Comparison of ENCODE assay signal across 11 mouse cellular contexts in the genomic region with DNA sequence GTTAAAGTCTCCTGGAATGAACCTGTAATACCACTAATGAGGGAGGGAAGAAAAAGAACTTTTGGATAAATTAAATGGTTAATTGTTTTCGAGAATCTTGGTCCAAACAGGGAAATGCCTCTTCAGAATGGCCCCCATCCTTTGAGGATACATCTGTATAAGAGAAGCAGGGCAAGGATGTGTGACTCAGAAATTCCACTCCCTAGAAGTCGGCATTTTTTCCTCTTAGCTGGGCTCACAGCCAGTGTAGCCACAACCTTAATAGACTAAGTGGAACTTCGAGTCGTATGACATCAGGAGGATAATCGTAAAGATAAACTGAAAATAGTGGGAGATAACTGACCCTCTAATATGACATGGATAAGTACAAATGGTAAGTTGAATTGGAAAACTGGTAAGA. TPM values are rescaled to one million over a fixed set of nuclear protein-coding genes. Genes with fewer than 3 reads are reported as not detected.
DNase-seq lines count a peak whose midpoint lies in the region; ATAC-seq lines count a peak whose summit lies in the region.
"Had no signal": no experiment of that assay in that cellular context is flagged by ENCODE, and none has a peak within 500 bp of the region (broad histone marks: within the 10 kb centered on the region; RNA-seq: fewer than 3 reads in every experiment).

No protein-coding gene starts in this region.

- H3K9me3 ChIP-seq in heart, embryonic 10.5 days = peaks cover 3% of the 10 kb centered on the region; the same call in 1 of the 2 replicates
- H3K9me3 ChIP-seq in limb, embryonic 15.5 days = no peaks in the 10 kb centered on the region
- H3K9me3 ChIP-seq in hindbrain, embryonic 10.5 days = no peaks in the 10 kb centered on the region
- H3K9me3 ChIP-seq in liver, embryonic 11.5 days (ENCODE audit: control insufficient read depth, low read length) = no peaks in the 10 kb centered on the region
- H3K9me3 ChIP-seq: neural tube, embryonic 13.5 days had no signal

- DNase-seq in heart, adult 11 months = peak; percentile 97
- DNase-seq in heart, embryonic 10.5 days (ENCODE audit: low spot score) = no peak
- DNase-seq in NIH3T3 (ENCODE audit: low read depth) = peak; percentile 98
- peak; percentile 72 to 75 for DNase-seq in heart, adult 9 months (ENCODE audit: low spot score in 2 of 2)
- DNase-seq in hindbrain, embryonic 10.5 days (ENCODE audit: low spot score) = no peak
- DNase-seq in liver, embryonic 11.5 days (ENCODE audit: low spot score) = no peak

- no peaks in the 10 kb centered on the region for H3K36me3 ChIP-seq in heart, embryonic 10.5 days
- H3K36me3 ChIP-seq in limb, embryonic 15.5 days = no peaks in the 10 kb centered on the region
- no peaks in the 10 kb centered on the region for H3K36me3 ChIP-seq in hindbrain, embryonic 10.5 days
- no peaks in the 10 kb centered on the region for H3K36me3 ChIP-seq in liver, embryonic 11.5 days (ENCODE audit: control insufficient read depth, insufficient read depth, low read length)
- H3K36me3 ChIP-seq: neural tube, embryonic 13.5 days had no signal

- H3K4me3 ChIP-seq in heart, embryonic 10.5 days = no peak overlapping the region
- H3K4me3 ChIP-seq in limb, embryonic 15.5 days = no peak overlapping the region
- H3K4me3 ChIP-seq in hindbrain, embryonic 10.5 days = no peak overlapping the region
- H3K4me3 ChIP-seq in liver, embryonic 11.5 days (ENCODE audit: low read depth, low read length) = no peak overlapping the region
- H3K4me3 ChIP-seq: neural tube, embryonic 13.5 days had no signal

- H3K27ac ChIP-seq in heart, embryonic 10.5 days = no peak overlapping the region
- 0 out of 2 replicates have a peak overlapping the region, but pooled peaks have one; percentile 3 for H3K27ac ChIP-seq in limb, embryonic 15.5 days
- H3K27ac ChIP-seq in hindbrain, embryonic 10.5 days = no peak overlapping the region
- no peak overlapping the region for H3K27ac ChIP-seq in liver, embryonic 11.5 days (ENCODE audit: low read depth, low read length)
- H3K27ac ChIP-seq: neural tube, embryonic 13.5 days had no signal

- ATAC-seq in limb, embryonic 15.5 days (ENCODE audit: insufficient number of reproducible peaks, low FRiP score, low TSS enrichment, low read depth) = 0 out of 2 replicates have a peak, but pooled peaks have one; percentile 65
- ATAC-seq in frontal cortex, adult (ENCODE audit: low TSS enrichment) = no peak; the same call in 1 of the 2 replicates
- ATAC-seq in liver, embryonic 11.5 days (replicated peaks; ENCODE audit: low FRiP score) = no peak
- ATAC-seq: activated CD4-positive, CD25-positive, alpha-beta regulatory T cell, adult 4 months; CD4-positive, CD25-positive, alpha-beta regulatory T cell, adult 4 months had no signal

- H3K4me2 ChIP-seq in limb, embryonic 15.5 days = no peak overlapping the region
- no peak overlapping the region for H3K4me2 ChIP-seq in liver, embryonic 11.5 days
- H3K4me2 ChIP-seq: neural tube, embryonic 13.5 days had no signal

- H3K4me1 ChIP-seq in heart, embryonic 10.5 days = no peaks in the 10 kb centered on the region
- no peaks in the 10 kb centered on the region for H3K4me1 ChIP-seq in limb, embryonic 15.5 days
- H3K4me1 ChIP-seq in hindbrain, embryonic 10.5 days (replicated peaks) = no peaks in the 10 kb centered on the region
- no peaks in the 10 kb centered on the region for H3K4me1 ChIP-seq in liver, embryonic 11.5 days (replicated peaks; ENCODE audit: control insufficient read depth, insufficient read depth, low read length)
- H3K4me1 ChIP-seq: neural tube, embryonic 13.5 days had no signal

- 59% methylated on average over 5 of the region's 5 CpGs for WGBS in heart, embryonic 10.5 days
- 40% methylated on average over 5 of the region's 5 CpGs for WGBS in limb, embryonic 15.5 days
- WGBS in hindbrain, embryonic 10.5 days = 91% methylated on average over 5 of the region's 5 CpGs
- 68% methylated on average over 5 of the region's 5 CpGs for WGBS in liver, embryonic 11.5 days

- no peak overlapping the region for H3K9ac ChIP-seq in limb, embryonic 15.5 days
- no peak overlapping the region for H3K9ac ChIP-seq in liver, embryonic 11.5 days (ENCODE audit: low read depth, low read length)
- H3K9ac ChIP-seq: neural tube, embryonic 13.5 days had no signal

- no peaks in the 10 kb centered on the region for H3K27me3 ChIP-seq in heart, embryonic 10.5 days (ENCODE audit: insufficient read depth, poor library complexity, severe bottlenecking)
- H3K27me3 ChIP-seq in limb, embryonic 15.5 days = no peaks in the 10 kb centered on the region
- H3K27me3 ChIP-seq in hindbrain, embryonic 10.5 days (ENCODE audit: insufficient read depth, poor library complexity, severe bottlenecking) = no peaks in the 10 kb centered on the region
- no peaks in the 10 kb centered on the region for H3K27me3 ChIP-seq in liver, embryonic 11.5 days (replicated peaks; ENCODE audit: control insufficient read depth, insufficient read depth, low read length)
- H3K27me3 ChIP-seq: neural tube, embryonic 13.5 days had no signal

RNA-seq across cellular contexts. Expression of gene Cav2, which starts 56.1 kb away (rescaled TPM):
- 7.4 and 10.0 TPM in 2 replicates for polyA plus RNA-seq in heart, embryonic 10.5 days (2016; fragmentation: Nextera tagmentation; extraction: Ambion mirVana)
- 32.6 and 38.6 TPM in 2 replicates for polyA plus RNA-seq in limb, embryonic 15.5 days (2015; fragmentation: Nextera tagmentation; extraction: Ambion mirVana)
- polyA plus RNA-seq in hindbrain, embryonic 10.5 days (2016; fragmentation: Nextera tagmentation; extraction: Ambion mirVana) = 5.4 and 6.0 TPM in 2 replicates
- 3.4 and 3.8 TPM in 2 replicates for polyA plus RNA-seq in liver, embryonic 11.5 days (2014; fragmentation: Nextera tagmentation; extraction: Ambion mirVana)

Comparison
In these comparisons a context has a peak if more than half of its experiments do, and no peak if none do; other contexts are left out.
1. DNase-seq: peak in heart, adult 11 months (single experiment), NIH3T3 (single experiment) and heart, adult 9 months (2 of 2); none in heart, embryonic 10.5 days (single experiment), hindbrain, embryonic 10.5 days (single experiment) and liver, embryonic 11.5 days (single experiment).